Mouse (Mus musculus): ENCODE data around the gene Pigx. TPM values are rescaled to one million over a fixed set of nuclear protein-coding genes. Genes with fewer than 3 reads are reported as not detected.
A peak's percentile ranks its signal among the peaks of the same experiment; 100 is the strongest.

Pigx gene
- total and polyA plus RNA-seq, 2 experiments from 2014 or later = 47.3 to 86.7 TPM

GRCm38 (mm10) chr16:32110951-32111699 is 11.6 kb upstream of the Pigx start:
- peaks cover 13% of the 10 kb centered on the region; the same call in 1 of the 2 replicates for H3K36me3 ChIP-seq (ENCODE audit: insufficient read depth, low read length)
- no peaks in the 10 kb centered on the region for H3K9me3 ChIP-seq (ENCODE audit: low read length)
- no peak overlapping the region for H3K4me3 ChIP-seq (ENCODE audit: low read length)
- peak; percentile 11 for DNase-seq (ENCODE audit: low spot score)
- H3K4me1 ChIP-seq (ENCODE audit: insufficient read depth, low read length) = no peaks in the 10 kb centered on the region
- H3K27ac ChIP-seq = no peak overlapping the region
- no peak for TF ChIP-seq CTCF (IDR thresholded peaks at IDR 0.05; ENCODE audit: low read depth)
- H3K9ac ChIP-seq (replicated peaks; ENCODE audit: low read length) = no peak overlapping the region
- no peak overlapping the region for H3K4me2 ChIP-seq (ENCODE audit: low read depth, low read length)
- 71% methylated on average over 15 of the region's 15 CpGs for WGBS
- no peak; the same call in 1 of the 2 replicates for ATAC-seq
- H3K27me3 ChIP-seq (ENCODE audit: insufficient read depth, low read length) = no peaks in the 10 kb centered on the region

DNA sequence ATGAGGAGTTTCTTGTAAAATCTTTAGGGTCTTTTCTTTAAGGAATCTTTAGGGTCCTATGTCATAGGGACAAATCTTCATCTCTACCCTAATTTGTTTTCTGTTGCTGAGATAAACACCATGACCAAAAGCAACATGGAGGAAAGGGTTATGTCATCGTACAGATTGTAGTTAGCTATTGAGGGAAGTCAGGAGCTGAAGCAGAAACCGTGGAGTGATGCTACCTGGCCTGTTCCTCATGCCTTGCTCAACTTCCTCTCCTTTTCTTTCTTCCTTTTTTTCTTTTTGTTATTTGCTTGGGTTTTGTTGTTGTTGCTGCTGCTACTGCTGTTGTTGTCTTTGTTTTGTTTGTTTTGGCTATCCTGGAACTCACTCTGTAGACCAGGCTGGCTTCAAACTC is 9.0 kb upstream of the Pigx start:
- ATAC-seq = no peak
- no peaks in the 10 kb centered on the region for H3K9me3 ChIP-seq (ENCODE audit: low read length)
- H3K27me3 ChIP-seq (ENCODE audit: insufficient read depth, low read length) = no peaks in the 10 kb centered on the region
- H3K9ac ChIP-seq (replicated peaks; ENCODE audit: low read length) = no peak overlapping the region
- no peaks in the 10 kb centered on the region for H3K4me1 ChIP-seq (ENCODE audit: insufficient read depth, low read length)
- H3K36me3 ChIP-seq (ENCODE audit: insufficient read depth, low read length) = peaks cover 14% of the 10 kb centered on the region
- no peak overlapping the region for H3K4me3 ChIP-seq (ENCODE audit: low read length)
- 95% methylated on average over 2 of the region's 2 CpGs for WGBS
- H3K4me2 ChIP-seq (ENCODE audit: low read depth, low read length) = no peak overlapping the region
- TF ChIP-seq CTCF (IDR thresholded peaks at IDR 0.05; ENCODE audit: low read depth) = no peak
- DNase-seq (ENCODE audit: low spot score) = no peak
- no peak overlapping the region for H3K27ac ChIP-seq

DNA sequence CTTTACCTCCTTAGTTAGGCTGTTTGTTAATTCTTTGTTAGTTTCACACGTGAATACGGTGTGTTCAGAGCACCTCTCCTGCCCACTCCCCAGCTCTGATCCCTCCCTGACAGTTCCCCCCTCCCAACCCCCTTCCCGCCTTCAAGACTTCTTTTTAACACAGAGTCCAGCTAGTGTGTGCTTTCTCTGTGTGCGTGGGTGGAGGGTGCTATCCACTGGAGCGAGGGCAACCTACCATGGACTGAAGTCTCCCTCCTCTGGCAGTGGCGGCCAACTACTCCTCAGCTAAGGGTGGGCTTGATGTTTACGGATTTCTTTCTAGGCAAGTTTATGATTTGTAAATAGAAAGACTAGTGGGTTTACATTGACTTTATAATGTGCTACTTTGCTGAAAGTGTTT is 8.6 kb upstream of the Pigx start:
- peaks cover 18% of the 10 kb centered on the region for H3K36me3 ChIP-seq (ENCODE audit: insufficient read depth, low read length)
- H3K9ac ChIP-seq (replicated peaks; ENCODE audit: low read length) = no peak overlapping the region
- no peaks in the 10 kb centered on the region for H3K9me3 ChIP-seq (ENCODE audit: low read length)
- no peaks in the 10 kb centered on the region for H3K4me1 ChIP-seq (ENCODE audit: insufficient read depth, low read length)
- H3K4me2 ChIP-seq (ENCODE audit: low read depth, low read length) = no peak overlapping the region
- H3K27me3 ChIP-seq (ENCODE audit: insufficient read depth, low read length) = no peaks in the 10 kb centered on the region
- ATAC-seq (no peak), DNase-seq (ENCODE audit: low spot score) (no peak)
- WGBS = 75% methylated on average over 7 of the region's 7 CpGs
- H3K4me3 ChIP-seq (ENCODE audit: low read length) = no peak overlapping the region
- no peak overlapping the region for H3K27ac ChIP-seq
- TF ChIP-seq CTCF (IDR thresholded peaks at IDR 0.05; ENCODE audit: low read depth) = no peak

DNA sequence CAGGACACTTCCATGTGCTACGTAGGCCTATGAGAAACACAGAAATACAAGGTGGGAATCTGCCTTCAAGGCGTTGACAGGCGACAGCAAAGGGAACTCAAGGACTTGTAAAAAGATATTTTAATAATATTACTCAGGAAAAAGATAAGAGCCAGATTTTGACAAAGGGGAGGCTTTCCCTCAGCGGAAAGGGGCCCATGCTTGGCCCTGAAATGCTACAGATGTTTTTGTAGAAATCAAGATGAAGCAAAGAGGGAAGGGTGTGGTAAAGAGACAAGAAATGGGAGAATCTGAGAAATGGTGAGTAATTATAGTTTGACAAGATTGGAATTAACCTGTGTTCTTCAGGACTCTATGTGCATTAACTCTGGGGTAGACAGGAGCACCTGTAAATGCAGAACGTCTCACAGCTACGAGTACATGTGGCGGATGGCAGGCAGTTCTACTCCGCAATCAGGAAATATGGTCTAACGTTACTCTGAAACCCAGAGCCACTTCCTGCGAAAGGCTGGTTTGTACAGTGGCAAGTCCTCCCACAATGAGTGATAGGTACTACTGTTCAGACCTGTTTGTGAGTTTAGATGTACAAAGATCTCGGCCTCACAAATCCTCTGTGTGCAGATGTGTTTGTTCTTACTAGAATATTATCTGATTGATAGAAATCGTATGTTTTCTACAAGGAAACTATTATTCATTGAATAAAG is 8.0 kb upstream of the Pigx start:
- Histone ChIP-seq H3K4me3 (ENCODE audit: low read length) (no peak overlapping the region), H3K4me1 (ENCODE audit: insufficient read depth, low read length) (no peaks in the 10 kb centered on the region), H3K9ac (replicated peaks; ENCODE audit: low read length) (no peak overlapping the region), H3K36me3 (ENCODE audit: insufficient read depth, low read length) (peaks cover 19% of the 10 kb centered on the region), H3K4me2 (ENCODE audit: low read depth, low read length) (no peak overlapping the region), H3K27me3 (ENCODE audit: insufficient read depth, low read length) (no peaks in the 10 kb centered on the region), H3K9me3 (ENCODE audit: low read length) (no peaks in the 10 kb centered on the region), H3K27ac (no peak overlapping the region)
- no peak for TF ChIP-seq CTCF (IDR thresholded peaks at IDR 0.05; ENCODE audit: low read depth)
- 91% methylated on average over 12 of the region's 12 CpGs for WGBS
- ATAC-seq = no peak
- no peak for DNase-seq (ENCODE audit: low spot score)

DNA sequence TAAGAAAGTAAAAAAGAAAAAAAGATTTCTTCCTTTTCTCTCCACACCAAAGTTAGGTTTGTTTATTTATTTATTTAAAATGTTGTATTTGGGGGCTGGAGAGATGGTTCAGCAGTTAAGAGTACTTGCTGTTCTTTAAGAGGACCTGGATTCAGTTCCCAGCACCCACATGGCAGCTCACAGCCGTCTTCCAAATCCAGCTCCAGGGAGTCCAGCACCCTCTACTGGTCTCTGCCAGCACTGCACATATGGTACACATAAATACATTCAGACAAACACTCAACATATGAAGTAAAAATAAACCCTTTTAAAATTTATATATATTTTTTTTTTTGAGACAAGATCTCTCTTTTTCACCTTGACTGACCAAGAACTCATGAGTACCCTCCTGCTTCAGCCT is 6.2 kb upstream of the Pigx start:
- WGBS = 91% methylated on average over 1 of the region's 1 CpGs
- TF ChIP-seq CTCF (IDR thresholded peaks at IDR 0.05; ENCODE audit: low read depth) = peak; percentile 24; the same call in 1 of the 2 replicates
- Histone ChIP-seq H3K4me2 (ENCODE audit: low read depth, low read length) (no peak overlapping the region), H3K9ac (replicated peaks; ENCODE audit: low read length) (no peak overlapping the region), H3K9me3 (ENCODE audit: low read length) (no peaks in the 10 kb centered on the region), H3K36me3 (ENCODE audit: insufficient read depth, low read length) (peaks cover 19% of the 10 kb centered on the region), H3K4me3 (ENCODE audit: low read length) (no peak overlapping the region), H3K27ac (no peak overlapping the region), H3K4me1 (ENCODE audit: insufficient read depth, low read length) (no peaks in the 10 kb centered on the region), H3K27me3 (ENCODE audit: insufficient read depth, low read length) (no peaks in the 10 kb centered on the region)
- DNase-seq (ENCODE audit: low spot score) (no peak), ATAC-seq (no peak)

DNA sequence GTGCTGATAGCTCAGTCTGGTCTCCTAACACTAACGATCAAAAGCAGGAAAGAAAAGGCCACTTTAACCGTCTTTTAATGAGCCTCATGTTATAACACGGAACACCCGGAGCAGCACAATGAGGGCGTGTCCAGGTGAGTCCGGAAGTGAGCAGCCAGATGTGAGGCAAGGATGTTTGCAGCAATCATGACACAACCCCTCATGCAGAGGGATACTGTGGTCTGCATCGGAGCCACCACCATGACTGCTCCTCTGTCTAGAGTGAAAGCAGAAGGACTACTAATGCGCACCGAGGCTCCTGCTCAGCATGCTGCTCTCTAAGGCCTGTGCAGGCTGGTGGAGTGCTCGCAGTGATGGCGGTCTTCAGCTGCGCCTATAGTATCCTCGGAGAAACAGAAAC is 2.8 kb upstream of the Pigx start:
- Histone ChIP-seq H3K36me3 (ENCODE audit: insufficient read depth, low read length) (peaks cover 16% of the 10 kb centered on the region), H3K27ac (no peak overlapping the region), H3K27me3 (ENCODE audit: insufficient read depth, low read length) (no peaks in the 10 kb centered on the region), H3K9ac (replicated peaks; ENCODE audit: low read length) (no peak overlapping the region), H3K4me3 (ENCODE audit: low read length) (no peak overlapping the region), H3K9me3 (ENCODE audit: low read length) (no peaks in the 10 kb centered on the region), H3K4me2 (ENCODE audit: low read depth, low read length) (no peak overlapping the region), H3K4me1 (ENCODE audit: insufficient read depth, low read length) (peaks cover 11% of the 10 kb centered on the region; the same call in 1 of the 2 replicates)
- no peak for TF ChIP-seq CTCF (IDR thresholded peaks at IDR 0.05; ENCODE audit: low read depth)
- no peak for ATAC-seq
- WGBS = 90% methylated on average over 13 of the region's 13 CpGs
- no peak for DNase-seq (ENCODE audit: low spot score)
